ENCODE assay signal across 8 mouse cellular contexts in the genomic region with DNA sequence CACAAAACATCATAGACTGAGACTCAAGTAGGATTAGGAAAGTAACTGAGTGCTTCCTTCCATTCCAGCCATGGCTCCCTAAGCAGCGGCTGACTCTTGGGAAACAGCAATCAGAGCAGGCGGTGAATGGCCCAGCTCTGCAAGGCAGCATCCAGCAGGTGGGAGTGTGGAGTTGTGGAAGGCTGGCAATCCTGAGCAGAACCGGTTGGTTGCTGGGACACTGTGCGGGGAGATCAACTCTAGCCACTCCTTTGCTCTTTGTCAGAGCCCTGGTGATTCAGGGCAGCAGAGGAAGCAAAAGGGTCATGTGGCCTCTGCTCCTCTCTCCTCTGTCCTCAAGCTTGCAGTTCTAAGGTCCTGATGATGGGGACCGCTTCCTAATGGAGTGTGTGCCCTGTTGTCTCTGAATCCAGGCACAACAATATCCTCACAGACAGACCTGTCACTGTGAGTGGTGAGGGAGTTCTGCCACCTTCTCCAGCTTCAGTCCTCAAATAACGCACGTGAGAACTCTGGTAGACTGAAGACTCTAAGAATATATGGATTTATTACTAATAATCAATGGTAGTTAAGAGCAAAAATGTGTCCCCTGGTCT. TPM values are rescaled to one million over a fixed set of nuclear protein-coding genes. Genes with fewer than 3 reads are reported as not detected.
A peak's percentile ranks its signal among the peaks of the same experiment; 100 is the strongest.
DNase-seq lines count a peak whose midpoint lies in the region; ATAC-seq and TF ChIP-seq lines count a peak whose summit lies in the region.

No protein-coding gene starts in this region.

- no peak for TF ChIP-seq POLR2A in lung, adult 2 months (IDR thresholded peaks at IDR 0.05; ENCODE audit: borderline replicate concordance, extremely low read depth, low read depth, low read length)

- H3K9me3 ChIP-seq in forebrain, embryonic 15.5 days, result no peaks in the 10 kb centered on the region

- H3K27me3 ChIP-seq in forebrain, embryonic 15.5 days, result no peaks in the 10 kb centered on the region

- H3K9ac ChIP-seq in forebrain, embryonic 15.5 days (replicated peaks), result no peak overlapping the region

- H3K4me3 ChIP-seq in forebrain, embryonic 15.5 days, result no peak overlapping the region
- H3K4me3 ChIP-seq in lung, adult 2 months (replicated peaks; ENCODE audit: extremely low read depth, low read depth, low read length), result no peak overlapping the region

- DNase-seq in ES-CJ7 (ENCODE audit: low read depth, low spot score), result peak; percentile 79
- DNase-seq in cerebellum, adult 11-12 months, result peak; percentile 50
- peak; percentile 45 for DNase-seq in heart, postnatal 25 days (ENCODE audit: low spot score)
- DNase-seq in kidney, postnatal 4 days, result peak; percentile 90 to 91
- peak; percentile 57 for DNase-seq in lung, adult 2 months
- peak; percentile 72 for DNase-seq in ovary, postnatal 14 days (ENCODE audit: low spot score)

- H3K36me3 ChIP-seq in forebrain, embryonic 15.5 days, result no peaks in the 10 kb centered on the region

- no peaks in the 10 kb centered on the region for H3K4me1 ChIP-seq in forebrain, embryonic 15.5 days
- H3K4me1 ChIP-seq in lung, adult 2 months (ENCODE audit: control insufficient read depth, insufficient read depth, low read length), result no peaks in the 10 kb centered on the region

- H3K27ac ChIP-seq in forebrain, embryonic 15.5 days (replicated peaks), result no peak overlapping the region

- 17% methylated on average over 7 of the region's 7 CpGs for WGBS in forebrain, embryonic 15.5 days
- WGBS in lung, adult 2 months, result 27% methylated on average over 7 of the region's 7 CpGs

- intact Hi-C loops in heart, postnatal 25 days (cut with DNase I), result loop anchor here (1.0 kb wide), 1 partner anchor 87 kb away; no protein-coding TSS in a partner anchor

- peak; percentile 92 for ATAC-seq in forebrain, embryonic 15.5 days (replicated peaks)
- no peak; the same call in 1 of the 2 replicates for ATAC-seq in granulocyte monocyte progenitor cell, adult 5-6 weeks (replicated peaks; ENCODE audit: poor library complexity, severe bottlenecking)

- peak; percentile 69 for TF ChIP-seq CTCF in lung, adult 2 months (IDR thresholded peaks at IDR 0.05; ENCODE audit: insufficient read depth, low read length)

- H3K4me2 ChIP-seq in forebrain, embryonic 15.5 days (replicated peaks), result no peak overlapping the region

RNA-seq across cellular contexts. Expression of gene 4930564D02Rik, which starts 11.7 kb away (rescaled TPM):
- polyA plus RNA-seq in forebrain, embryonic 15.5 days (2015; fragmentation: Nextera tagmentation; extraction: Ambion mirVana), result not detected in 2 replicates
- total RNA-seq in heart, postnatal 25 days (2021), result not detected
- polyA plus RNA-seq in lung, adult 2 months (2012; rRNA removed), result not detected in 2 replicates
- not detected in 2 replicates for total RNA-seq in granulocyte monocyte progenitor cell, adult 5-6 weeks (2014; fragmentation: Nextera tagmentation)
- total RNA-seq in granulocyte monocyte progenitor cell, adult 5-6 weeks (2017), result not detected in 2 replicates

RNA-seq across cellular contexts. Expression of gene Cttnbp2nl, which starts 25.4 kb away (rescaled TPM):
- 54.8 and 61.1 TPM in 2 replicates for polyA plus RNA-seq in forebrain, embryonic 15.5 days (2015; fragmentation: Nextera tagmentation; extraction: Ambion mirVana)
- total RNA-seq in heart, postnatal 25 days (2021), result 10 to 100 TPM; 18.9 to 20.1 TPM
- 18.5 and 21.6 TPM in 2 replicates for polyA plus RNA-seq in lung, adult 2 months (2012; rRNA removed)
- 1.8 TPM in 1 of 2 replicates, not detected in the other for total RNA-seq in granulocyte monocyte progenitor cell, adult 5-6 weeks (2014; fragmentation: Nextera tagmentation)
- 0.78 TPM in 1 of 2 replicates, not detected in the other for total RNA-seq in granulocyte monocyte progenitor cell, adult 5-6 weeks (2017)

Comparison
In these comparisons a context has a peak if more than half of its experiments do, and no peak if none do; other contexts are left out.
1. RNA of gene Cttnbp2nl, which starts 25.4 kb away (total RNA-seq): 18.9 to 20.1 TPM in heart, postnatal 25 days; 0.78 to 1.8 TPM in granulocyte monocyte progenitor cell, adult 5-6 weeks; every median in the first group is over 4 times any median in the second.
2. Peak in every context shown above with its lines, with median percentiles within 50 percentile points of each other: DNase-seq.